In the genomic region with DNA sequence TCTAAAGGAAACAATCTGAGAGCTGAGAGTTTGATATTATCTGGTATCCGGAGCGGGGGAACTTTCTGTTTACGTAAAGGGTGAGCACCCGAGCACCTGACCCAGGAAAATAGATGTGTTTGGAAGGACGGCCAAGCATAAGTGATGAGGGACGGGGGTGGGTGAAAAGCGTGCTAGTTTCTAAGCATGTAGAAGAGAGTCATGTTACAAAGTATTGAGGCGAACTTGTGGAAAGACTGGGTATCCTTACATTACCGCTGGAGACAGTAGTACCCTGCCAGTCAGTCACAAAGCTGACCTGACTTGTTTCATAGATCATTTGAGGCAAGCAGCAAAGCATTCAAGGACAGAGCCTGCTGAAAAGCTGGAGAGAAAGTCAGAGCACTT, we compare ENCODE assay signal across 8 mouse cellular contexts. TPM values are rescaled to one million over a fixed set of nuclear protein-coding genes. Genes with fewer than 3 reads are reported as not detected.
A peak's percentile ranks its signal among the peaks of the same experiment; 100 is the strongest.
DNase-seq lines count a peak whose midpoint lies in the region; ATAC-seq and TF ChIP-seq lines count a peak whose summit lies in the region.

No protein-coding gene starts in this region.

- H3K9ac ChIP-seq in kidney, embryonic 16.5 days (replicated peaks; ENCODE audit: low read length) = peak overlapping the region; percentile 99
- H3K9ac ChIP-seq in hindbrain, postnatal 0 days (replicated peaks; ENCODE audit: low read length) = peak overlapping the region; percentile 97
- peak overlapping the region; percentile 97 for H3K9ac ChIP-seq in midbrain, postnatal 0 days (replicated peaks; ENCODE audit: low read length, poor library complexity, severe bottlenecking)

- ATAC-seq in kidney, embryonic 16.5 days (ENCODE audit: low FRiP score, low TSS enrichment) = peak; percentile 3; the same call in 1 of the 2 replicates
- ATAC-seq in hindbrain, postnatal 0 days = no peak
- no peak for ATAC-seq in midbrain, postnatal 0 days (ENCODE audit: low FRiP score)
- ATAC-seq in erythroid progenitor cell, adult 5-6 weeks (replicated peaks; ENCODE audit: low FRiP score, poor library complexity, severe bottlenecking) = no peak

- H3K36me3 ChIP-seq in kidney, embryonic 16.5 days (ENCODE audit: insufficient read depth, low read length) = no peaks in the 10 kb centered on the region
- H3K36me3 ChIP-seq in hindbrain, postnatal 0 days (ENCODE audit: insufficient read depth, low read length) = 0 out of 2 replicates have a peak, but pooled peaks cover 5% of the 10 kb centered on the region
- H3K36me3 ChIP-seq in midbrain, postnatal 0 days (ENCODE audit: insufficient read depth, low read length) = no peaks in the 10 kb centered on the region; the same call in 1 of the 2 replicates

- 0% methylated on average over 9 of the region's 9 CpGs for WGBS in kidney, embryonic 16.5 days
- WGBS in hindbrain, postnatal 0 days = under 1% methylated on average over 9 of the region's 9 CpGs
- WGBS in midbrain, postnatal 0 days = under 1% methylated on average over 9 of the region's 9 CpGs

- H3K4me3 ChIP-seq in kidney, embryonic 16.5 days (ENCODE audit: low read length) = peak overlapping the region; percentile 94
- peak overlapping the region; percentile 87 for H3K4me3 ChIP-seq in hindbrain, postnatal 0 days (ENCODE audit: low read length)
- peak overlapping the region; percentile 90 for H3K4me3 ChIP-seq in midbrain, postnatal 0 days (ENCODE audit: low read depth, low read length)

- DNase-seq in kidney, postnatal 36 days = no peak
- DNase-seq in brain, adult 2 months (ENCODE audit: low read depth, low spot score) = peak; percentile 45
- DNase-seq in hindbrain, postnatal 0 days (ENCODE audit: low spot score) = no peak
- DNase-seq in midbrain, postnatal 0 days (ENCODE audit: low spot score) = no peak
- no peak for DNase-seq in Muller cell, postnatal 12 days (ENCODE audit: inconsistent ontology term)
- no peak for DNase-seq in layer of hippocampus, postnatal 36 days

- peaks cover 20% of the 10 kb centered on the region for H3K4me1 ChIP-seq in kidney, embryonic 16.5 days (ENCODE audit: insufficient read depth, low read length)
- 0 out of 2 replicates have a peak, but pooled peaks cover 10% of the 10 kb centered on the region for H3K4me1 ChIP-seq in hindbrain, postnatal 0 days (ENCODE audit: insufficient read depth, low read length)
- peaks cover 7% of the 10 kb centered on the region; the same call in 1 of the 2 replicates for H3K4me1 ChIP-seq in midbrain, postnatal 0 days (ENCODE audit: insufficient read depth, low read length)

- no peaks in the 10 kb centered on the region for H3K27me3 ChIP-seq in kidney, embryonic 16.5 days (ENCODE audit: insufficient read depth, low read length)
- H3K27me3 ChIP-seq in hindbrain, postnatal 0 days (ENCODE audit: insufficient read depth, low read length) = no peaks in the 10 kb centered on the region
- no peaks in the 10 kb centered on the region for H3K27me3 ChIP-seq in midbrain, postnatal 0 days (ENCODE audit: insufficient read depth, low read length)

- TF ChIP-seq CTCF in hindbrain, postnatal 0 days (IDR thresholded peaks at IDR 0.05; ENCODE audit: low read depth) = no peak
- no peak for TF ChIP-seq CTCF in midbrain, postnatal 0 days (IDR thresholded peaks at IDR 0.05)

- H3K4me2 ChIP-seq in kidney, embryonic 16.5 days (replicated peaks; ENCODE audit: low read depth, low read length) = peak overlapping the region; percentile 58
- peak overlapping the region; percentile 94 for H3K4me2 ChIP-seq in hindbrain, postnatal 0 days (ENCODE audit: low read depth, low read length)
- H3K4me2 ChIP-seq in midbrain, postnatal 0 days (ENCODE audit: low read depth, low read length, poor library complexity, severe bottlenecking) = peak overlapping the region; percentile 83

- no peaks in the 10 kb centered on the region for H3K9me3 ChIP-seq in kidney, embryonic 16.5 days (ENCODE audit: low read length)
- no peaks in the 10 kb centered on the region for H3K9me3 ChIP-seq in hindbrain, postnatal 0 days (ENCODE audit: low read length)
- no peaks in the 10 kb centered on the region for H3K9me3 ChIP-seq in midbrain, postnatal 0 days (ENCODE audit: low read length)

- H3K27ac ChIP-seq in kidney, embryonic 16.5 days (ENCODE audit: low read length) = peak overlapping the region; percentile 97
- peak overlapping the region; percentile 99 for H3K27ac ChIP-seq in hindbrain, postnatal 0 days
- peak overlapping the region; percentile 96 for H3K27ac ChIP-seq in midbrain, postnatal 0 days (ENCODE audit: low read depth, low read length)

RNA-seq across cellular contexts. Expression of a gene that starts 0.5 kb away (rescaled TPM):
- polyA plus RNA-seq in kidney, embryonic 16.5 days (2015; fragmentation: Nextera tagmentation; extraction: Ambion mirVana) = 56.5 and 60.6 TPM in 2 replicates
- total RNA-seq in hindbrain, postnatal 0 days (2014; rRNA removed) = 6.0 and 15.3 TPM in 2 replicates
- polyA plus RNA-seq in hindbrain, postnatal 0 days (2015; fragmentation: Nextera tagmentation; extraction: Ambion mirVana) = 33.7 and 37.7 TPM in 2 replicates
- 9.2 and 11.9 TPM in 2 replicates for total RNA-seq in midbrain, postnatal 0 days (2014; rRNA removed)
- 35.0 and 38.3 TPM in 2 replicates for polyA plus RNA-seq in midbrain, postnatal 0 days (2015; fragmentation: Nextera tagmentation; extraction: Ambion mirVana)
- 31.7 and 33.5 TPM in 2 replicates for total RNA-seq in erythroid progenitor cell, adult 5-6 weeks (2015; ENCODE audit: low replicate concordance)
- 15.7 and 25.6 TPM in 2 replicates for total RNA-seq in erythroid progenitor cell, adult 5-6 weeks (2017; ENCODE audit: low replicate concordance)
- total RNA-seq in layer of hippocampus, postnatal 36 days (2021) = 10 to 100 TPM; 29.5 to 31.0 TPM

RNA-seq across cellular contexts. Expression of a gene that starts 0.7 kb away (rescaled TPM):
- 171 and 179 TPM in 2 replicates for polyA plus RNA-seq in kidney, embryonic 16.5 days (2015; fragmentation: Nextera tagmentation; extraction: Ambion mirVana)
- total RNA-seq in hindbrain, postnatal 0 days (2014; rRNA removed) = 14.3 and 22.0 TPM in 2 replicates
- polyA plus RNA-seq in hindbrain, postnatal 0 days (2015; fragmentation: Nextera tagmentation; extraction: Ambion mirVana) = 170 and 191 TPM in 2 replicates
- total RNA-seq in midbrain, postnatal 0 days (2014; rRNA removed) = 17.2 and 49.9 TPM in 2 replicates
- polyA plus RNA-seq in midbrain, postnatal 0 days (2015; fragmentation: Nextera tagmentation; extraction: Ambion mirVana) = 134 and 136 TPM in 2 replicates
- 56.2 and 78.8 TPM in 2 replicates for total RNA-seq in erythroid progenitor cell, adult 5-6 weeks (2015; ENCODE audit: low replicate concordance)
- total RNA-seq in erythroid progenitor cell, adult 5-6 weeks (2017; ENCODE audit: low replicate concordance) = 20.7 and 35.0 TPM in 2 replicates
- total RNA-seq in layer of hippocampus, postnatal 36 days (2021) = 100 to 1,000 TPM; 100 to 111 TPM
